Mouse (Mus musculus): ENCODE measurements at regions not wholly inside any gene's neighbourhood (a gene's known extent, or its start where the extent isn't known, plus 50 kb on each side); places are given as distances from the start of the nearest gene placed in this dataset.

- no peaks in the 10 kb centered on the region for H3K4me1 ChIP-seq (ENCODE audit: control insufficient read depth in 2 of 2, insufficient read depth in 2 of 2, low read length in 2 of 2, poor library complexity in 1 of 2)
- in situ Hi-C loops (cut with MboI; ENCODE audit: low sequenced_read_pairs in 2 of 2, unreplicated experiment in 2 of 2), result no loop called here
- H3K36me3 ChIP-seq (ENCODE audit: control insufficient read depth, insufficient read depth, low read length, poor library complexity, severe bottlenecking), result no peaks in the 10 kb centered on the region
- H3K27ac ChIP-seq (ENCODE audit: insufficient read depth, low read depth, low read length, poor library complexity, severe bottlenecking), result no peak overlapping the region
- no peak overlapping the region for H3K9ac ChIP-seq (ENCODE audit: insufficient read depth, low read depth, low read length, poor library complexity, severe bottlenecking)
- no peak overlapping the region for H3K4me3 ChIP-seq (ENCODE audit: insufficient read depth in 1 of 2, low read depth in 1 of 2, low read length in 2 of 2, poor library complexity in 1 of 2, severe bottlenecking in 1 of 2)
- no peak for DNase-seq (ENCODE audit: low read depth, low spot score)
- no peaks in the 10 kb centered on the region for H3K9me3 ChIP-seq (ENCODE audit: control insufficient read depth, insufficient read depth, low read depth, low read length)
- TF ChIP-seq CHD2 (IDR thresholded peaks at IDR 0.05; ENCODE audit: low read depth, low read length), result no peak
- no peak for TF ChIP-seq ZNF384 (IDR thresholded peaks at IDR 0.05; ENCODE audit: low read depth, low read length)
Measured at GRCm38 (mm10) chr11:35052856-35053612, 68.0 kb upstream of the Slit3 start.

GRCm38 (mm10) chr11:35049663-35050215, 71.3 kb upstream of the Slit3 start:
- H3K4me3 ChIP-seq (ENCODE audit: insufficient read depth in 1 of 2, low read depth in 1 of 2, low read length in 2 of 2, poor library complexity in 1 of 2, severe bottlenecking in 1 of 2), result no peak overlapping the region
- no peak overlapping the region for H3K9ac ChIP-seq (ENCODE audit: insufficient read depth, low read depth, low read length, poor library complexity, severe bottlenecking)
- H3K27ac ChIP-seq (ENCODE audit: insufficient read depth, low read depth, low read length, poor library complexity, severe bottlenecking), result no peak overlapping the region
- no peak for TF ChIP-seq ZNF384 (IDR thresholded peaks at IDR 0.05; ENCODE audit: low read depth, low read length)
- DNase-seq (ENCODE audit: low read depth, low spot score), result no peak
- H3K36me3 ChIP-seq (ENCODE audit: control insufficient read depth, insufficient read depth, low read length, poor library complexity, severe bottlenecking), result no peaks in the 10 kb centered on the region
- no peaks in the 10 kb centered on the region for H3K9me3 ChIP-seq (ENCODE audit: control insufficient read depth, insufficient read depth, low read depth, low read length)
- H3K4me1 ChIP-seq (ENCODE audit: control insufficient read depth in 2 of 2, insufficient read depth in 2 of 2, low read length in 2 of 2, poor library complexity in 1 of 2), result no peaks in the 10 kb centered on the region
- in situ Hi-C loops (cut with MboI; ENCODE audit: low sequenced_read_pairs in 2 of 2, unreplicated experiment in 2 of 2), result no loop called here

- no peak for TF ChIP-seq CHD2 (IDR thresholded peaks at IDR 0.05; ENCODE audit: low read depth, low read length)
- no peak overlapping the region for H3K27ac ChIP-seq (ENCODE audit: insufficient read depth, low read depth, low read length, poor library complexity, severe bottlenecking)
- no peaks in the 10 kb centered on the region for H3K36me3 ChIP-seq (ENCODE audit: control insufficient read depth, insufficient read depth, low read length, poor library complexity, severe bottlenecking)
- H3K9ac ChIP-seq (ENCODE audit: insufficient read depth, low read depth, low read length, poor library complexity, severe bottlenecking), result no peak overlapping the region
- H3K4me3 ChIP-seq (ENCODE audit: insufficient read depth in 1 of 2, low read depth in 1 of 2, low read length in 2 of 2, poor library complexity in 1 of 2, severe bottlenecking in 1 of 2), result no peak overlapping the region
- no peaks in the 10 kb centered on the region for H3K9me3 ChIP-seq (ENCODE audit: control insufficient read depth, insufficient read depth, low read depth, low read length)
- no peak for DNase-seq (ENCODE audit: low read depth, low spot score)
- no peaks in the 10 kb centered on the region for H3K4me1 ChIP-seq (ENCODE audit: control insufficient read depth in 2 of 2, insufficient read depth in 2 of 2, low read length in 2 of 2, poor library complexity in 1 of 2)
- in situ Hi-C loops (cut with MboI; ENCODE audit: low sequenced_read_pairs in 2 of 2, unreplicated experiment in 2 of 2), result no loop called here
Measured at GRCm38 (mm10) chr11:35044659-35045058, 76.4 kb upstream of the Slit3 start.

GRCm38 (mm10) chr11:35024448-35024847, 96.6 kb upstream of the Slit3 start:
- Histone ChIP-seq H3K4me3 (ENCODE audit: insufficient read depth in 1 of 2, low read depth in 1 of 2, low read length in 2 of 2, poor library complexity in 1 of 2, severe bottlenecking in 1 of 2) (no peak overlapping the region), H3K4me1 (ENCODE audit: control insufficient read depth in 2 of 2, insufficient read depth in 2 of 2, low read length in 2 of 2, poor library complexity in 1 of 2) (no peaks in the 10 kb centered on the region), H3K9me3 (ENCODE audit: control insufficient read depth, insufficient read depth, low read depth, low read length) (no peaks in the 10 kb centered on the region), H3K36me3 (ENCODE audit: control insufficient read depth, insufficient read depth, low read length, poor library complexity, severe bottlenecking) (no peaks in the 10 kb centered on the region), H3K9ac (ENCODE audit: insufficient read depth, low read depth, low read length, poor library complexity, severe bottlenecking) (no peak overlapping the region), H3K27ac (ENCODE audit: insufficient read depth, low read depth, low read length, poor library complexity, severe bottlenecking) (no peak overlapping the region)
- TF ChIP-seq MAFK (IDR thresholded peaks at IDR 0.05; ENCODE audit: insufficient read depth, low read depth, low read length) (no peak), ZC3H11A (IDR thresholded peaks at IDR 0.05; ENCODE audit: borderline replicate concordance, low read depth, low read length) (no peak), CHD2 (IDR thresholded peaks at IDR 0.05; ENCODE audit: low read depth, low read length) (no peak), HCFC1 (IDR thresholded peaks at IDR 0.05; ENCODE audit: borderline replicate concordance, insufficient read depth, low read length) (no peak), ZNF384 (IDR thresholded peaks at IDR 0.05; ENCODE audit: low read depth, low read length) (no peak)
- in situ Hi-C loops (cut with MboI; ENCODE audit: low sequenced_read_pairs in 2 of 2, unreplicated experiment in 2 of 2), result no loop called here
- DNase-seq (ENCODE audit: low read depth, low spot score), result no peak

GRCm38 (mm10) chr11:35023813-35024212, 97.2 kb upstream of the Slit3 start:
- Histone ChIP-seq H3K9me3 (ENCODE audit: control insufficient read depth, insufficient read depth, low read depth, low read length) (no peaks in the 10 kb centered on the region), H3K4me3 (ENCODE audit: insufficient read depth in 1 of 2, low read depth in 1 of 2, low read length in 2 of 2, poor library complexity in 1 of 2, severe bottlenecking in 1 of 2) (no peak overlapping the region), H3K9ac (ENCODE audit: insufficient read depth, low read depth, low read length, poor library complexity, severe bottlenecking) (no peak overlapping the region), H3K36me3 (ENCODE audit: control insufficient read depth, insufficient read depth, low read length, poor library complexity, severe bottlenecking) (no peaks in the 10 kb centered on the region), H3K4me1 (ENCODE audit: control insufficient read depth in 2 of 2, insufficient read depth in 2 of 2, low read length in 2 of 2, poor library complexity in 1 of 2) (no peaks in the 10 kb centered on the region), H3K27ac (ENCODE audit: insufficient read depth, low read depth, low read length, poor library complexity, severe bottlenecking) (no peak overlapping the region)
- TF ChIP-seq MAFK (IDR thresholded peaks at IDR 0.05; ENCODE audit: insufficient read depth, low read depth, low read length) (no peak), HCFC1 (IDR thresholded peaks at IDR 0.05; ENCODE audit: borderline replicate concordance, insufficient read depth, low read length) (no peak), ZC3H11A (IDR thresholded peaks at IDR 0.05; ENCODE audit: borderline replicate concordance, low read depth, low read length) (no peak), ZNF384 (IDR thresholded peaks at IDR 0.05; ENCODE audit: low read depth, low read length) (no peak), CHD2 (IDR thresholded peaks at IDR 0.05; ENCODE audit: low read depth, low read length) (no peak)
- in situ Hi-C loops (cut with MboI; ENCODE audit: low sequenced_read_pairs in 2 of 2, unreplicated experiment in 2 of 2), result no loop called here
- no peak for DNase-seq (ENCODE audit: low read depth, low spot score)

Data from ES-E14 (cell line).